Mouse (Mus musculus): ENCODE measurements around the gene Kras. TPM values are rescaled to one million over a fixed set of nuclear protein-coding genes. Genes with fewer than 3 reads are reported as not detected.
A peak's percentile ranks its signal among the peaks of the same experiment; 100 is the strongest.

The Kras gene
- total and polyA plus RNA-seq, 3 experiments, result 5.9 to 32.8 (median 18.8) TPM

- no peak for TF ChIP-seq ZNF384 (IDR thresholded peaks at IDR 0.05; ENCODE audit: low read depth, low read length)
- TF ChIP-seq RAD21 (IDR thresholded peaks at IDR 0.05; ENCODE audit: low read depth, low read length), result no peak; the same call in 1 of the 2 replicates
- TF ChIP-seq UBTF (IDR thresholded peaks at IDR 0.05; ENCODE audit: low read depth, low read length), result no peak
- no peak for TF ChIP-seq ZKSCAN1 (IDR thresholded peaks at IDR 0.05; ENCODE audit: borderline replicate concordance, low read depth, low read length)
- no peak for TF ChIP-seq USF1 (IDR thresholded peaks at IDR 0.05; ENCODE audit: low read depth, low read length)
- 0 out of 2 replicates have a peak, but pooled peaks have one; percentile 69 for TF ChIP-seq KAT2A (IDR thresholded peaks at IDR 0.05; ENCODE audit: insufficient replicate concordance, low read length)
- no peak for TF ChIP-seq CHD1 (IDR thresholded peaks at IDR 0.05; ENCODE audit: low read depth, low read length)
- TF ChIP-seq MYC (IDR thresholded peaks at IDR 0.05; ENCODE audit: low read depth, low read length), result no peak
- TF ChIP-seq BHLHE40 (IDR thresholded peaks at IDR 0.05; ENCODE audit: low read depth, low read length), result no peak
Measured at GRCm38 (mm10) chr6:145210816-145211338, 39.2 kb downstream of the Kras start, which contains the start of the genes Casc1 and Etfrf1 (continued).

GRCm38 (mm10) chr6:145210056-145210680 lies 39.9 kb downstream of the Kras start:
- peak overlapping the region; percentile 86 for H3K4me2 ChIP-seq (ENCODE audit: insufficient read depth, low read depth, poor library complexity, severe bottlenecking)
- H3K27me3 ChIP-seq (replicated peaks), result peaks cover 3% of the 10 kb centered on the region
- H3K9me3 ChIP-seq (replicated peaks; ENCODE audit: low read length), result no peaks in the 10 kb centered on the region
- TF ChIP-seq IRF4 (IDR thresholded peaks at IDR 0.05; ENCODE audit: low read depth, low read length), result no peak
- TF ChIP-seq EP300 (IDR thresholded peaks at IDR 0.05; ENCODE audit: low read length), result no peak
- no peak for TF ChIP-seq NELFE (IDR thresholded peaks at IDR 0.05; ENCODE audit: low read depth, low read length)
- TF ChIP-seq NRF1 (IDR thresholded peaks at IDR 0.05; ENCODE audit: low read depth, low read length), result no peak
- TF ChIP-seq E2F4 (IDR thresholded peaks at IDR 0.05; ENCODE audit: insufficient replicate concordance, low read depth, low read length), result no peak
- no peak for TF ChIP-seq GABPA (IDR thresholded peaks at IDR 0.05; ENCODE audit: insufficient replicate concordance, low read depth, low read length)
- TF ChIP-seq POLR2A (IDR thresholded peaks at IDR 0.05; ENCODE audit: low read depth, low read length), result no peak
- no peak for TF ChIP-seq MEF2A (IDR thresholded peaks at IDR 0.05; ENCODE audit: borderline replicate concordance, low read depth, low read length)
- TF ChIP-seq ZNF384 (IDR thresholded peaks at IDR 0.05; ENCODE audit: low read depth, low read length), result no peak
- TF ChIP-seq JUND (conservative IDR thresholded peaks at IDR 0.05; ENCODE audit: low read depth, low read length), result no peak
- TF ChIP-seq MAX (IDR thresholded peaks at IDR 0.05; ENCODE audit: low read length), result no peak
- H3K4me1 ChIP-seq (ENCODE audit: control insufficient read depth in 1 of 2, insufficient read depth in 2 of 2), result peaks cover 3 to 17% of the 10 kb centered on the region in 2 experiments; a peak in 2 of 4 replicates
- H3K27ac ChIP-seq (ENCODE audit: insufficient read depth, low read depth), result no peak overlapping the region
- in situ Hi-C loops (cut with MboI; ENCODE audit: low pct_ligation_motif_present, low pct_unique_long_range_greater_than_20kb, low sequenced_read_pairs), result no loop called here
- H3K79me2 ChIP-seq (replicated peaks; ENCODE audit: control insufficient read depth, extremely low read depth, insufficient read depth, poor library complexity, severe bottlenecking), result 0 out of 2 replicates have a peak, but pooled peaks cover 2% of the 10 kb centered on the region
- peaks cover 3 to 16% of the 10 kb centered on the region in 2 experiments for H3K36me3 ChIP-seq (replicated peaks in 1 of 2; ENCODE audit: control insufficient read depth in 1 of 2, insufficient read depth in 1 of 2, low read length in 1 of 2)
- peak overlapping the region; percentile 60 to 85 (median 66) for H3K4me3 ChIP-seq (replicated peaks in 1 of 3; ENCODE audit: low read depth in 2 of 3, low read length in 2 of 3, poor library complexity in 1 of 3)
- H3K9ac ChIP-seq (ENCODE audit: insufficient read depth, low read depth), result peak overlapping the region; percentile 46; the same call in 1 of the 2 replicates
- DNase-seq (ENCODE audit: extremely low read depth), result no peak
- dilution Hi-C loops (cut with MboI; ENCODE audit: extremely low pct_ligation_motif_present, extremely low pct_unique_long_range_greater_than_20kb, low sequenced_read_pairs), result no loop called here

Measured in CH12.LX (cell line).